Mouse (Mus musculus) embryonic facial prominence, embryonic 12.5 days (tissue): Measurements from ENCODE around the gene Cilp. TPM values are rescaled to one million over a fixed set of nuclear protein-coding genes. Genes with fewer than 3 reads are reported as not detected.

ENCODE experiments used
- polyA plus RNA-seq: library from polyadenylated mRNA; unstranded; fragments of >200 nt; fragmentation: Nextera tagmentation; extraction: Ambion mirVana; gene quantifications from 2 replicates; pipeline ENCODE4 v1.2.1, GENCODE M21; 2016

Cilp gene
- polyA plus RNA-seq, 1 experiment from 2014 or later = 0.99 TPM

Other genes with a start within 250 kb of the Cilp start
- 108 TPM in 2 replicates for gene Hacd3, start 243.5 kb upstream of the Cilp start, polyA plus RNA-seq
- 44.9 and 48.2 TPM in 2 replicates for gene Dpp8, start 232.8 kb upstream of the Cilp start, polyA plus RNA-seq
- gene Igdcc4, start 163.7 kb upstream of the Cilp start, polyA plus RNA-seq = 25.0 and 25.4 TPM in 2 replicates
- 7.5 and 9.3 TPM in 2 replicates for gene Igdcc3, start 124.0 kb upstream of the Cilp start, polyA plus RNA-seq
- 7.1 and 7.2 TPM in 2 replicates for gene Parp16, start 69.8 kb upstream of the Cilp start, polyA plus RNA-seq
- gene Clpx, start 29.1 kb downstream of the Cilp start, polyA plus RNA-seq = 56.5 and 59.1 TPM in 2 replicates
- 17.1 and 17.8 TPM in 2 replicates for gene Pdcd7, start 80.9 kb downstream of the Cilp start, polyA plus RNA-seq
- 0.31 and 0.38 TPM in 2 replicates for gene Ubap1l, start 95.9 kb downstream of the Cilp start, polyA plus RNA-seq
- 1.4 and 1.6 TPM in 2 replicates for gene Kbtbd13, start 126.5 kb downstream of the Cilp start, polyA plus RNA-seq
- 11.7 and 11.9 TPM in 2 replicates for gene Rasl12, start 133.3 kb downstream of the Cilp start, polyA plus RNA-seq
- not detected in 2 replicates for gene Slc51b, start 157.8 kb downstream of the Cilp start, polyA plus RNA-seq
- gene Mtfmt, start 170.6 kb downstream of the Cilp start, polyA plus RNA-seq = 23.4 and 25.1 TPM in 2 replicates
- 129 and 133 TPM in 2 replicates for gene Spg21, start 195.8 kb downstream of the Cilp start, polyA plus RNA-seq